Mouse (Mus musculus): ENCODE measurements around the gene Gm12830. TPM values are rescaled to one million over a fixed set of nuclear protein-coding genes. Genes with fewer than 3 reads are reported as not detected.

The Gm12830 gene
- polyA plus RNA-seq, 1 experiment from 2014 or later, result not detected

- no peak overlapping the region for H3K27ac ChIP-seq (replicated peaks)
- H3K4me2 ChIP-seq, result no peak overlapping the region
- no peaks in the 10 kb centered on the region for H3K36me3 ChIP-seq
- H3K9ac ChIP-seq, result no peak overlapping the region
- no peak for ATAC-seq (ENCODE audit: low FRiP score, low read depth)
- H3K27me3 ChIP-seq, result no peaks in the 10 kb centered on the region
- no peak overlapping the region for H3K4me3 ChIP-seq
- no peaks in the 10 kb centered on the region for H3K4me1 ChIP-seq (replicated peaks)
- WGBS, result 36% methylated on average over 5 of the region's 5 CpGs
- no peaks in the 10 kb centered on the region for H3K9me3 ChIP-seq
Measured at GRCm38 (mm10) chr4:114797254-114797914, 24.1 kb upstream of the Gm12830 start.

DNA sequence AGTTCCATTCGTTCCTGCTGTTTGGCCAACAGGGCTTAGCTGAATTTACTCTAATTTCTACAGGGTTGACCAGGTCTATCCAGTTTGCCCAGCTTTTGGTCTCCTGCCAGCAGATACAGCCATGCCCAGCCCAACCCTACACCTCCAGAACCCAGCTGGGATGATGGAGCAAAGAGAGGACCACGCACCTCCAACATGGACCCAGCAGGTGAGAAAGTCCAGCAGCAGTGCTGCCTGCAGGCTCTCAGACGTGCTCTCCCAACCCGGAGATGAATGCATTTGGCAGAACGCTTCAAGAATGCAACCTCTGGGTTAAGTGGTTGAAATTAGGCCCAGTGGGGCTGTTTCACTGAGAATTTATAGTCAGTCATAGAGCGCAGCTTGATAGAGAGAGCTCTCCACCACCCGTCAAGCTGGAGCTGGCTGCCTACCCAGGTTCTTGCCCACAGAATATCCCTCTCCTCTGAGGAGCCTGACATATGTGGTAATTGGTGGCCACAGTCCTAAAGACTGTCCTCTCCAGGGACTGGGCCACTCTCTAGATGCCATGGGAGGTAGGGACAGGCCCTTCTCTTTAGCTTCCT, 23.4 kb upstream of the Gm12830 start:
- no peaks in the 10 kb centered on the region for H3K27me3 ChIP-seq
- H3K9ac ChIP-seq, result no peak overlapping the region
- no peak overlapping the region for H3K4me3 ChIP-seq
- ATAC-seq (ENCODE audit: low FRiP score, low read depth), result no peak
- no peaks in the 10 kb centered on the region for H3K9me3 ChIP-seq
- 56% methylated on average over 7 of the region's 7 CpGs for WGBS
- no peak overlapping the region for H3K27ac ChIP-seq (replicated peaks)
- H3K36me3 ChIP-seq, result no peaks in the 10 kb centered on the region
- H3K4me1 ChIP-seq (replicated peaks), result no peaks in the 10 kb centered on the region
- no peak overlapping the region for H3K4me2 ChIP-seq

- Histone ChIP-seq H3K9ac (no peak overlapping the region), H3K27me3 (no peaks in the 10 kb centered on the region), H3K4me1 (replicated peaks) (no peaks in the 10 kb centered on the region), H3K9me3 (no peaks in the 10 kb centered on the region), H3K36me3 (no peaks in the 10 kb centered on the region), H3K27ac (replicated peaks) (no peak overlapping the region), H3K4me2 (no peak overlapping the region), H3K4me3 (no peak overlapping the region)
- no peak for ATAC-seq (ENCODE audit: low FRiP score, low read depth)
- 81% methylated on average over 5 of the region's 5 CpGs for WGBS
Measured at GRCm38 (mm10) chr4:114804096-114804495, 17.4 kb upstream of the Gm12830 start.

DNA sequence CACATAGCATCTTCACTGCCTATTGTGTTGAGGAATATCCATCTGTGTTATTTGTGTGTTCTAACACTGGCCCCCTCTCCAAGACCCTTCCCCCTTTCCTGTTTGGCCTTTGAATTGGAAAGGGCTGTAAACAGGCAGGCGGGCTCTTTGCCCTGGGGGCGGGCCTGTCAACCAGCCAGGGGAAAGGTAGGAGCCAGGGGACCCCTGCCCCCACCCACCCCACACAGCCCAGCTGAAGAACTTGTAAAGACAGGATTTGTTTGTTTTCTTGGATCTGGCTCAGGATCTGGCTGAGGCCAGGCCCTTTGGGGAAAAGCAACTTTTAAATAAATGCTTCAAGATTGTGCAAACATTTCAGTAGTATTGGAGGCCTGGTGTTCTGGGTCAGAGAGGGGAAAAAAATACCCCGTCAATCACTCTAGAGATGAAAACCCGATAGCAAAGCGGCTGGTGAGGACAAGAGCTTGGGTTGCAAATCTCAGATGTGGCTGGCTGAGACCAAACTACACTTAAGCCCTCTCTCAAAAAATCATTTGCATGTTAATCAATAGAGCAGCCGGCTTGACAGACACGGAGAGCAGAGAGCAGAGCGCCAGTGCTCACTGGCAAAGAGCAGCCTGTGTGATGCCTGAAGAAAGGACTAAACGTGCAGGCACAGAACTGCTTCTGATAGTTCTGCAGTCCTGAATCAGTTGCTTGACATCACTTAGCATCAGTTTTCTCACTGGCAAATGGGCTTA, 2.4 kb upstream of the Gm12830 start:
- Histone ChIP-seq H3K27ac (replicated peaks) (no peak overlapping the region), H3K4me1 (replicated peaks) (peaks cover 17% of the 10 kb centered on the region), H3K4me3 (no peak overlapping the region), H3K36me3 (no peaks in the 10 kb centered on the region), H3K4me2 (no peak overlapping the region), H3K9me3 (no peaks in the 10 kb centered on the region), H3K9ac (no peak overlapping the region), H3K27me3 (peaks cover 17% of the 10 kb centered on the region; the same call in 1 of the 2 replicates)
- 19% methylated on average over 9 of the region's 9 CpGs for WGBS
- peak; percentile 31; the same call in 1 of the 2 replicates for ATAC-seq (ENCODE audit: low FRiP score, low read depth)

DNA sequence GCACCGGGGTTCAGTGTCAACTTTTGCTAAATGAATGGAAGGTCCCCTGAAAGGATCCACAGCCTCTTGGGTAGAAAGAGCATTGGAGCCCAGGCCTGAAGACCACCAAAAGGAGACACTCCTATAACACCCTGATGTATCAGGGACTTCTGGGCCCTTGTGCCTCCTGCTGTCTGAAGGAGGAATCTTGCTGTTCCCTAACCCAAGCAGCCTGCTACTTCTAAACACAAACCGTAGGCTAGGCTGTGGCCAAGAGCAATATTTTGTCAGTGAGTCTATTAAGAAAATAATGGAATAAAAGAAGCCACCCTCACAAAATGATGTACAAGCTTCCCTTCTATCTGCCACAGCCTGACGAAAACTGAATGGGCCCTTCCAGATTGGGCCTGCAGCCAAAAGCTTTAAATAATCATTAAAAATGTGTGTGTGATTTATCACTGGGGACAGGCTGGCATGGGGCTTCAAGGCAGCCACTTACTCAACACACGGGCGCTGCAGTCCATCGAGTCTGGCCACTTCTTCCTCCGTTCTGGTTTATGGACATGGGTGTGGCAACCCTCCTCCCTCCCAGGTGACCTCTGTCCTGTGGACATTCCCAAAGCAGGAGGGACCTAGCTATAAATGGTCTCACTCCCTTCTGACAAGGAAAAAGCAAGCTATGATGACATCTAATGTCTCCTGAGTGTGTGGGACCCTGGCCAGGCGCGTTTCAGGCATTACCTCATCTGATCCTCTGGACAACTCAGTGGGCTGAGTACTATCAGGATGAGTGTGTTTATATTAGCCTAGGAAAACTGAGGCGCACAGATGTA, 13.5 kb downstream of the Gm12830 start:
- H3K27me3 ChIP-seq, result no peaks in the 10 kb centered on the region; the same call in 1 of the 2 replicates
- H3K4me1 ChIP-seq (replicated peaks), result no peaks in the 10 kb centered on the region
- no peak overlapping the region for H3K9ac ChIP-seq
- no peak for ATAC-seq (ENCODE audit: low FRiP score, low read depth)
- WGBS, result 70% methylated on average over 10 of the region's 10 CpGs
- no peak overlapping the region for H3K4me3 ChIP-seq
- no peak overlapping the region for H3K27ac ChIP-seq (replicated peaks)
- no peaks in the 10 kb centered on the region for H3K9me3 ChIP-seq
- H3K36me3 ChIP-seq, result no peaks in the 10 kb centered on the region
- no peak overlapping the region for H3K4me2 ChIP-seq

- Histone ChIP-seq H3K27me3 (peaks cover 35% of the 10 kb centered on the region), H3K4me2 (no peak overlapping the region)
- ATAC-seq (ENCODE audit: low FRiP score, low read depth), result peak; percentile 28; the same call in 1 of the 2 replicates
Measured at GRCm38 (mm10) chr4:114841336-114841920, 19.9 kb downstream of the Gm12830 start.

DNA sequence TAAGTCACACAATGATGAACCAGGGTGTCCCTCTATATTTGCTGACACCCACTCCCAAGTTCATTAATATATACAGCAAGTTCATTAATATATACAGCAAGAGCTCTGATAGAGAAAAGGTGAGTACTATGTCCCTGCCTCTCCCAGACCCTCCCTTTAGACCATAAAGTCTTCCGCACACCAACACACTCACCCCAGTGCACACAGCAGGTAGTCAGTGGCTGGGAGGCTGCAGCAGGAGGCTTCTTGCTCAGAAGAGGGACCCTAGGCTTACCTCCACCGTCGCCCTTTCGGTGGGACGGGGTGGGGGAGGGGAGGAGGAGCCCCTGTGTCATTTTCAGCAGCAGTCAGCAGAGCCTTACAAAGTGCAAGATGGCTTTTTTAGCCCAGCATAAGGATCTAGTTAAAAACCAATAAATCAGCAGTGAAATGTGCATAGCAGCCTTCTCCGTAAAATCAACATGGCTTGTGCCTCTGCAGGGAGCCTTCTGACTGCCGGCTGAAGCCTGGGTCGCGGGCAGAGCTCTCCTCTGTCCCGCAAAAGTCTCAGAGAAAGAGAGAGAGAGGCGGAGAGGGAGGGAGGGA, 20.9 kb downstream of the Gm12830 start:
- H3K36me3 ChIP-seq, result no peaks in the 10 kb centered on the region
- no peak overlapping the region for H3K9ac ChIP-seq
- peak; percentile 70; the same call in 1 of the 2 replicates for ATAC-seq (ENCODE audit: low FRiP score, low read depth)
- peak overlapping the region; percentile 39 for H3K4me2 ChIP-seq
- H3K9me3 ChIP-seq, result no peaks in the 10 kb centered on the region
- H3K4me1 ChIP-seq (replicated peaks), result peaks cover 8% of the 10 kb centered on the region
- H3K4me3 ChIP-seq, result 0 out of 2 replicates have a peak overlapping the region, but pooled peaks have one; percentile 0
- peaks cover 37% of the 10 kb centered on the region for H3K27me3 ChIP-seq
- WGBS, result 6% methylated on average over 7 of the region's 11 CpGs
- no peak overlapping the region for H3K27ac ChIP-seq (replicated peaks)

More at GRCm38 (mm10) chr4:114841336-114841920, 19.9 kb downstream of the Gm12830 start:
- 65% methylated on average over 9 of the region's 9 CpGs for WGBS
- no peak overlapping the region for H3K27ac ChIP-seq (replicated peaks)
- no peaks in the 10 kb centered on the region for H3K9me3 ChIP-seq
- no peaks in the 10 kb centered on the region for H3K36me3 ChIP-seq
- H3K4me3 ChIP-seq, result no peak overlapping the region
- H3K4me1 ChIP-seq (replicated peaks), result peaks cover 8% of the 10 kb centered on the region
- no peak overlapping the region for H3K9ac ChIP-seq

GRCm38 (mm10) chr4:114843097-114843721, 21.7 kb downstream of the Gm12830 start:
- Histone ChIP-seq H3K27ac (replicated peaks) (no peak overlapping the region), H3K4me1 (replicated peaks) (peaks cover 8% of the 10 kb centered on the region), H3K4me3 (peak overlapping the region; percentile 45), H3K36me3 (no peaks in the 10 kb centered on the region), H3K9ac (peak overlapping the region; percentile 35), H3K27me3 (peaks cover 37% of the 10 kb centered on the region), H3K4me2 (peak overlapping the region; percentile 89), H3K9me3 (no peaks in the 10 kb centered on the region)
- ATAC-seq (ENCODE audit: low FRiP score, low read depth), result peak; percentile 33; the same call in 1 of the 2 replicates
- WGBS, result under 1% methylated on average over 51 of the region's 51 CpGs

- Histone ChIP-seq H3K36me3 (no peaks in the 10 kb centered on the region), H3K27ac (replicated peaks) (no peak overlapping the region), H3K4me2 (no peak overlapping the region), H3K4me1 (replicated peaks) (peaks cover 8% of the 10 kb centered on the region), H3K4me3 (no peak overlapping the region), H3K9ac (no peak overlapping the region), H3K9me3 (no peaks in the 10 kb centered on the region), H3K27me3 (peaks cover 37% of the 10 kb centered on the region)
- WGBS, result 57% methylated on average over 1 of the region's 1 CpGs
- ATAC-seq (ENCODE audit: low FRiP score, low read depth), result no peak
Measured at GRCm38 (mm10) chr4:114844600-114844999, 23.1 kb downstream of the Gm12830 start.

DNA sequence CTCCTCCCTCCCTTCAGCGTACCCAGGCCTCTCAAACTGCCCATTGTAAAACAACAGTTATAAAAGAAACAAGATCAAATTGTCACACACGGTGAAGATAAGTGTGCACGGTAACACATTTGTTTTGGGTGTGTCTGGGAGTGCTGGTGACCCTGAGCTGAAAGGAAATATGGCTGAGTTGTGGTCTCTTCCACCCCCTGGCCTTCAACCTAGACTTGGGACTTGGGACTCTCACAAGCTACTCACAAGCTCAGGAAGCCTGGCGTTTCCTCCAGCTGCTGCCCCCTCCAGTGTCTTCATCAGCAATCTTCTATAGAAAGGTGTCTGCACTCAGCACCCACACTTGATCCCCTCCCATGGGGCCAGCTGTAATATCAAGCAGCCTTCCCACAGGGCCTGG, 24.1 kb downstream of the Gm12830 start:
- H3K36me3 ChIP-seq, result no peaks in the 10 kb centered on the region
- no peak overlapping the region for H3K4me3 ChIP-seq
- H3K27ac ChIP-seq (replicated peaks), result no peak overlapping the region
- no peaks in the 10 kb centered on the region for H3K9me3 ChIP-seq
- H3K4me1 ChIP-seq (replicated peaks), result peaks cover 8% of the 10 kb centered on the region
- ATAC-seq (ENCODE audit: low FRiP score, low read depth), result no peak
- peaks cover 32% of the 10 kb centered on the region for H3K27me3 ChIP-seq
- WGBS, result 63% methylated on average over 4 of the region's 4 CpGs
- H3K4me2 ChIP-seq, result no peak overlapping the region
- no peak overlapping the region for H3K9ac ChIP-seq

- H3K4me1 ChIP-seq (replicated peaks), result peaks cover 8% of the 10 kb centered on the region
- peaks cover 26% of the 10 kb centered on the region for H3K27me3 ChIP-seq
- H3K9ac ChIP-seq, result no peak overlapping the region
- WGBS, result 74% methylated on average over 6 of the region's 6 CpGs
- no peaks in the 10 kb centered on the region for H3K9me3 ChIP-seq
- H3K36me3 ChIP-seq, result no peaks in the 10 kb centered on the region
- no peak overlapping the region for H3K4me3 ChIP-seq
- ATAC-seq (ENCODE audit: low FRiP score, low read depth), result no peak
- H3K4me2 ChIP-seq, result no peak overlapping the region
- H3K27ac ChIP-seq (replicated peaks), result no peak overlapping the region
Measured at GRCm38 (mm10) chr4:114846723-114847122, 25.2 kb downstream of the Gm12830 start.
